Mouse (Mus musculus) thymus, postnatal 0 days (tissue): ENCODE measurements at regions not wholly inside any gene's neighbourhood (a gene's known extent, or its start where the extent isn't known, plus 50 kb on each side); places are given as distances from the start of the nearest gene placed in this dataset.

Source experiments
- DNase-seq: peaks from one replicate; pipeline ENCODE4 v3.0.0-alpha.2; 2015; ENCODE audit warnings: low spot score

DNA sequence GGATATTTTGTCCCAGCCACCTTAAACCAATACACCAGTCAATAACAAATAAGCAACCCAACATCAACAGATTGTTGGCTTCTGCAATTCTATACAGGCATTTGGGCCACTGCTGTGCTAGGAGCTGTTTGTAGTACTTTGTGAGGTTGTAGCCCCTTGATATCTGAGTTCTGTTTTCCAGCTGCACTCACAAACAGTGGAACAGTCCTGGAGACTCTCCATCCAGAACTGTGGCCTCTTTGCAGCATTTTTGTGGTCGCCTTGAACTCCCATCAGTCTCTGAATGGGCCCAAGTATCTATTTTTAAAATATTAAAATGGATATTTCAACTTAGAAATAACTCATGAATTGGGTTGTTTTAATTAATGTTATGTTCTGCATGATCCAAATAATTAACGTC lies 205.2 kb upstream of the Thbs1 start:
- no peak for DNase-seq

- DNase-seq, result no peak
Observed at GRCm38 (mm10) chr2:117910781-117911180, 200.9 kb upstream of the Thbs1 start.

DNA sequence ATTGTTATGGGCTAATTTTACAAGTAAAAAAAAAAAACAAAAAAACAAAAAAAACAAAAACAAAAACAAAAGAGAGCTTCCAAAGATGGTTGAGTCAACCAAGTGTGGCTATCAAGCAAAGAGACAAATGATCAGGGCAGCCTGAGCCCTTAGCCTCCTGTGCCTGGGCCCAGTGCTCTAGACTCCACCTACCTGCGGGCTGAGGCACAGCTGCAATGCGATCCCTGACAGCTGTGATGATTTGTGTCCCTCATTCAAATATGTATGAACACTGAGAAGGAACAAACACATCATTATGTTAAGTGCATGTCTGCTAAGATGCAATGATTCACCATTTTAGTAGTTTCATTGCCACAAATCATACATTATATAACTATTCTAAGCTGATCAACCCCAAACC lies 199.0 kb upstream of the Thbs1 start:
- DNase-seq, result no peak

- DNase-seq, result no peak
Observed at GRCm38 (mm10) chr2:117913846-117914245, 197.8 kb upstream of the Thbs1 start.

DNA sequence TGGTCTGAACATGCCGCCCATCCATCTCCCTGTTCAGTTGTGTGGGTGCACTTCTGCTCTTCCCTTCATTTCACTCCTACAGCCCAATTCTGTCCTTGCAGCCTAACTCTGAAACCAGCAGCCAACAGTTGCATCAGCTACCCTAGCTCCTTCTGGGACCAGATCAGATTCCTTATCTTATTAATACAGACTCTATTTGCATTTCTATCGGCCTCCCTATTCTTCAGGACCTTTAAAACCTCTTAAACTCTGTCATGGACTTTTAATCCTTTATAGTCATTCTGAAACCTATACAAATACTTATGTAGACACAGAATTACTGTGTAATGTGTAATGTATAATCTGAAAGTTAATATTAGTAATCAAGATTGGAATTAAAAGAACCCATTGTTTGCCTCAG lies 195.9 kb upstream of the Thbs1 start:
- DNase-seq, result no peak

DNA sequence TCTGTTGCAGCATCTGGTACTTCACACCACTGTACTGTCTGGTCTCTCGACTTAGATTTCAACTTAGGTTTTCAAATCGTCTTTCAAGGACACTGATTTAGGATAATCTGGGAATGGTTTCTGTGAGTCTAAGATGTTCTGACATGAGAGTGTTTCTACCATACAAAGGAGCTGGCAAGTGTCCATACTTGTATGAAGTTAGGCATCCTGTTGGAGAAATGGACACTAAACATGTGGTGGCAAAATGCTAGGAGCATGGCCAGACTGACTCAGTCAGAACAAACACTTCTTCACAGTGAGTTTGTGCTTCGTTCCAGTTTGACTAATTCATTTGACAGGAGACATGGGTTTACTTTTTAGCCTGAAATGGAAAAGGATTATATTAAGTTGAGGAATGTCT lies 194.5 kb upstream of the Thbs1 start:
- no peak for DNase-seq

GRCm38 (mm10) chr2:117924877-117925276 lies 186.8 kb upstream of the Thbs1 start:
- DNase-seq, result no peak

DNA sequence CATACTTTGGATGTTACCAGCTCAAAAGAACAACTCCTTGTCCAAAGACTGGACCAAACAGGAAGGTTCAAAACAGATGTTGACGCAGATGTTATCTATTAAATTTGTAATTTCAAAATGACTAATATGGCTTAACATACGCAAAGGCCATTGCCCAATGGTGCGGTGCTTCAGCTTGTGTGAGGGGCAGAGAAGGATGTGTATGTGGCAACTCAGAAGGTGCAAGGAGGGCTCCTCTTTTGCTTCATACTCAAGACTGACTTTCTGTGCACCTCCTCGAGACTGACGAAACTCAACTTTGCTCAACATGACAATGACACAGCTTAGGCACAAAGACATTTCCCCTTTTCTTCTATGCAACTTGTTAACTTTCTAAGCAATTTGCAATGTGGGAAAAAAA lies 186.3 kb upstream of the Thbs1 start:
- DNase-seq, result no peak

GRCm38 (mm10) chr2:117928062-117928461 lies 183.6 kb upstream of the Thbs1 start:
- no peak for DNase-seq

DNA sequence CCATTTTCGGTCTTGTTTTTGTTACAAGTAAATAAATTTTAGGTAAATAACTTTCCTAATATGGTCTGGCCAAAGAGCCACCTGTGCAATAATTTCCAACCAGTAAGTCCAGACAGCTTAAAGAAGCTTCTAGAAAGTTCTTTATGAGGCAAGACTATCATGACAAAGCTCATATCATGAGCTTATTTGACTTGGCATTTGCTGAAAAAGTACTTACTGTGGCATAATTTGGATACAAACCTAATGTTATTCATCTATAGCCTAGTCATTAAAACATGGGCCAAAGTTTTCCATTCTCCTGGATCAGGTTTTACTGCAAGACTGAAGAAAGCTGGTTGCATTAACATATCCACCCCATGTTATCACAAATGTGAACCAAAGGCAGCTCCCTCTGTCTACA lies 182.1 kb upstream of the Thbs1 start:
- DNase-seq, result no peak

DNA sequence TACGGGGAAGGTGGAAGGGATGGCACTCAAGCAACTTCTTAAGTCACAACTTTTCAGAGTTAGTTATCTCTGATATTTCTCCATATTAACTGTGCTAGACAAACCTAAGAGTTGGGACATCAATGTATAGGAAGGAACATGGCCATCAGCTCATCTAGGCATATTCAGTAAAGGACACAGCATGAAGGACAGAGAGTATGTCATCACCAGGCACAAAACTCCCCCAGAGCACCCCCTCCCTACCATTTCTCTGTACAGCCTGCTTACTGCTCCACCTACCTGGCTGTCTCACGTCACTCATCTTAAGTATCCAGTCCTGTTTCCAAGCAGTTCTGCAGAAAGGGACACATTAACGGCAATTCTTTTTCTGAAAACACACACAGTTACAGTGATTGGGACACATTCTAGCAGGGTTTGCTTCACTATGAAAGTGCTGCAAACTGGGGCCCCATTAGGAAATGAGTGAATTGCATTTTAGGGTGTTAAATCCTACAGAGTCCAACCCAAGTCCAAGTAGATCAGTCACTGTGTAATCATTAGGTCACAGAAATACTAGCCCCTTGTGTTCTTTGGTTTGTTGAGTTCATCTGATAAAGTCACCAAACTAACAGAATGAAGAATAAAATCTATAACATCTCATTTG lies 180.7 kb upstream of the Thbs1 start:
- no peak for DNase-seq

GRCm38 (mm10) chr2:117936590-117936989 lies 175.1 kb upstream of the Thbs1 start:
- no peak for DNase-seq

DNA sequence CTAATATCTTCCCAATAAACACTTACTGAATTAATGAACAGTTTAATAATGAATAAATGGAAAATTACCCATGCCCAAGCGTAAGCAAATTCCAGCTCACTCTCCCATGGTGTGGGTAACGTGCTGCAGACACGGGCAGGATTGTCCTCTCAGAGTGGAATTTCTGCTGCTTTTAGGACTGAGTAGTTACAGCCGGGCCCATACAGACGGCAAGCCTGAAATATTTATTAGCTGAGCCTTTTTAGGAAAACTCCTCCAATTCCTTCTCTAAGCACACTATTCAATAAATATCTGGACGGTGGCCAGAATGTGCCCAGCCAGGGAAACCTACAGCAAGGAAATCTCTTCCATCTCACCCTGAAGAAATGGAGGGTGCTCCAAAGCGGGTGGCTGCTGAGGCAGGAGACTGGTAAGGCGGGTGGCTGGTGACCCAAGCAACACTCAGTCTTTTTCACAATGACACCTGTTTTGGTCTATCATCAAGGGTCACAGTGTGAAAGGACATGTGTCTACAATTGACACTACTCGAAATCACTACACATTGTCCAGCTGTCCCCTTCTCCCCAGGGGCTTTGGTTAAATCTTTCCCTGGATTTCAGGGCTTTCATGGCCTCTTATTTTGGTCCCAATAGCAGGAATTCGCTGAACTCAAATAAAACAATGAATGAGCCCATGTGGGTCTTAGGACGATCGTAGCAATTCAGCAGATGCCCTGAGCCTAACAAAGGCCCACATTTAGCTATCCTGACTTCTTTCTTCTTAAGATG lies 173.2 kb upstream of the Thbs1 start:
- DNase-seq, result no peak

DNA sequence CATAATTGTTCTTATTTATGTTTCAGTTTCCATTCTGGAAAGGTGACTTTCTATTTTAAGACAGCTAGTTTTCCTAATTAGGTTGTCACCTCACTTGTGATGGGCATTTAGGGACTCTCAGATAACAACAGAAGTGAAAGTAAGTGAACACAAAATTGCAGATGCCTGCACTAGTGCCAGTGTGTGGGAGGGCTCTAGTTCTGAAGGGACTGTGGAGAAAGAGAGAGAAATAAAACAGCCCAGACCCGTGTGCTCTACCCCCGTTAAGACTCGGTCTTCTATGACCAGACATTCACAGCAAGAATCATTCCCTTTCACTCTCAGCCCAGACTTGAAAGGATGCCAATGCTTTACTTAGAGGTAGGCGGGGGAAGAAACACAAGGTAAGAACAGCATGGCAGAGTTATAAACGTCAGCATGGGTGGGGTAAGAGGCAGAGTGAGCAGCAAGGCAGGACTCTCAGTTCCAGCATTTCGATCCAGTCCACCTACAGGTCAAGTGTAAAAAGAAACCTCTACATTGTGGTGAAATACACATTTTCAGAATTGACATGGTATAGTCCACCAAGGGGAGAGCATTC lies 170.1 kb upstream of the Thbs1 start:
- no peak for DNase-seq

DNA sequence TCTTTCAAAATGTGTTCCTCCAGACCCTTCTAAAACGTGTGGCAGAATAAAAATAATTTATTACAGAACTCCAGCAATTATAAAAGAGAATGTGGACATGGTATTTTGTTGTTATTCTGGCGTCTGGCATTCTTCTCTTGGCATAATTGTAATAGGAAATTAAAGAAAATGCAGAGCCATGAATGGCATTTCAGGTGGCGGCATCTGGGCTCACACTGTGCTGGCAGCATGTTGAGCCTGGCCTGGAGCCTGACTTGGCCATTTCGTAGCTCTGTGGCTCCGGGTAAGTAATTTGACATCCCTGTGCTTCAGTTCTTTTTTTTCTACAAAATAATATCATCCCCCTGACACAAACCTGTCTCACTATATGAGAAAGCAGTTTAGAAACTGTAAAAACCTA lies 168.0 kb upstream of the Thbs1 start:
- DNase-seq, result no peak

DNA sequence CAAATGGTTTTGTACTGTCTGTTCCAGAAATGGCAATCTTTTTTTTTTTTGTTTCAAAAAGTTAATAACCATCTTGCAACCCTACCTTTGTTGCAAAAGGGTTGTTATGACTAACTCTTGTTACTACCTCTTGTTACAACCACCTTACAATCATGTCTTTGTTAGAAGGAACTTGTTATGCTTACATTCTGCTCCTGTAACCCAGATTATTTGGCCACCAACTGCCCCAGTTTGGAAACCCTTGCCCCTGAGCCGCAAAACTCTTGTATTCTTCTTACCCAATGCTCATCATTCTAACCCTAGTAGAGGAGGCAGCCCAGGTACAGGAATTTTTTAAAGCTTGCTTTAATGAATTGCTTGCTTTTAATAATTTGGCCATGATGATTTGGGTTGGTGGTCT lies 167.4 kb upstream of the Thbs1 start:
- DNase-seq, result no peak

- no peak for DNase-seq
Observed at GRCm38 (mm10) chr2:117944942-117945341, 166.7 kb upstream of the Thbs1 start.

GRCm38 (mm10) chr2:117950431-117951336 lies 161.0 kb upstream of the Thbs1 start:
- no peak for DNase-seq

DNA sequence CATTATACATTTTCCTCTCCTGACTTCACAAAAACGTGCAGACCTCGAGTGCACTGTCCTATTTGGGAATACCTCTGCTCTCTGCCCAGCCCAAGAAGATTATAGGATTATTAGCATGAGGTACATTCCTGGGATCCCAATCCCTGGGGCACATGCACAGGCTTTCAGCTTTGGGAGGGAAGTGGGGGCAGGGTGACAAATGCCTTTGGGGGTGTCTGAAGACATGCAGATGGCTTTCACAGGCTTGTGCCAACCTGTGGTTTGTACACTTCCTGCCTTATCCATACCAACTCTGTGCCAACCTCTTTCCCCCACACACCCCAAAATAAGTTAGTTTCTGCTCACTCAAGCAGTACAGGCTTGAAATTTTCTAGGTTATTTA lies 160.3 kb upstream of the Thbs1 start:
- no peak for DNase-seq

- DNase-seq, result no peak
Observed at GRCm38 (mm10) chr2:117958737-117959136, 152.9 kb upstream of the Thbs1 start.

DNA sequence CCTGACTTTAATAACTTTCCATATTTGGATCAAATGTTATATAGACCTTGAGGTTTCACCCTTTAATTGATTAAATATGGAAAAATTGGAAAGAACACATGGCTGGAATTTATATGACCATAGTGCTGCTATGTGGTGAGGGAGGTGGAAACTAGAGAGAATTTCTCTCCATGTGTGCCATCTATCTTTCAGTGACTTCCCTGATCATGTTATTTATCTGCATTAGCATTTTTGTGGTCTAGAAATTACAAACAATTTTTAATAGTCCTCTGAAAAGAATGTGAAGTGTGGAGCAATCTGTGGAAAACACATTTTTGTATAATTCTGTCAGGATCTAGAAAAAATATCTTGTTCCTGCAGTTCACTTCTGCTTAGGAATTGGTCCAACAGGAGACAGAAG lies 152.2 kb upstream of the Thbs1 start:
- no peak for DNase-seq

GRCm38 (mm10) chr2:117962531-117962930 lies 149.1 kb upstream of the Thbs1 start:
- no peak for DNase-seq
